Mouse (Mus musculus): ENCODE results near the gene Ctnnbip1. TPM values are rescaled to one million over a fixed set of nuclear protein-coding genes. Genes with fewer than 3 reads are reported as not detected.

Ctnnbip1 gene
- total RNA-seq, 4 experiments from 2014 or later = 28.1 to 40.7 (median 32.0) TPM

- no peak for DNase-seq (ENCODE audit: low spot score in 2 of 2)
Observed at GRCm38 (mm10) chr4:149521258-149521657, 3.2 kb downstream of the Ctnnbip1 start.

- DNase-seq (ENCODE audit: low spot score in 2 of 2) = no peak
Observed at GRCm38 (mm10) chr4:149523961-149524360, 5.9 kb downstream of the Ctnnbip1 start.

- DNase-seq (ENCODE audit: low spot score in 2 of 2) = no peak
Observed at GRCm38 (mm10) chr4:149525170-149525569, 7.1 kb downstream of the Ctnnbip1 start.

- DNase-seq (ENCODE audit: low spot score in 2 of 2) = no peak
Observed at GRCm38 (mm10) chr4:149525811-149526210, 7.8 kb downstream of the Ctnnbip1 start.

- no peak for DNase-seq (ENCODE audit: low spot score in 2 of 2)
Observed at GRCm38 (mm10) chr4:149526330-149526729, 8.3 kb downstream of the Ctnnbip1 start.

- no peak for DNase-seq (ENCODE audit: low spot score in 2 of 2)
Observed at GRCm38 (mm10) chr4:149527621-149528354, 9.8 kb downstream of the Ctnnbip1 start.

- no peak for DNase-seq (ENCODE audit: low spot score in 2 of 2)
Observed at GRCm38 (mm10) chr4:149529691-149530090, 11.7 kb downstream of the Ctnnbip1 start.

GRCm38 (mm10) chr4:149539441-149539840 is 21.4 kb downstream of the Ctnnbip1 start:
- DNase-seq (ENCODE audit: low spot score in 2 of 2) = no peak

- no peak for DNase-seq (ENCODE audit: low spot score in 2 of 2)
Observed at GRCm38 (mm10) chr4:149541935-149542334, 23.9 kb downstream of the Ctnnbip1 start.

GRCm38 (mm10) chr4:149542431-149542830 is 24.4 kb downstream of the Ctnnbip1 start:
- no peak for DNase-seq (ENCODE audit: low spot score in 2 of 2)

GRCm38 (mm10) chr4:149542927-149543553 is 25.0 kb downstream of the Ctnnbip1 start:
- peak; percentile 69 to 89 for DNase-seq (ENCODE audit: low spot score in 2 of 2)

GRCm38 (mm10) chr4:149544892-149545291 is 26.9 kb downstream of the Ctnnbip1 start:
- no peak for DNase-seq (ENCODE audit: low spot score in 2 of 2)

- DNase-seq (ENCODE audit: low spot score in 2 of 2) = no peak
Observed at GRCm38 (mm10) chr4:149546797-149547444, 28.9 kb downstream of the Ctnnbip1 start.

- DNase-seq (ENCODE audit: low spot score in 2 of 2) = no peak
Observed at GRCm38 (mm10) chr4:149547523-149547922, 29.5 kb downstream of the Ctnnbip1 start.

- peak; percentile 86 to 95 for DNase-seq (ENCODE audit: low spot score in 2 of 2)
Observed at GRCm38 (mm10) chr4:149549221-149549925, 31.3 kb downstream of the Ctnnbip1 start.

- DNase-seq (ENCODE audit: low spot score in 2 of 2) = no peak
Observed at GRCm38 (mm10) chr4:149550866-149551265, 32.8 kb downstream of the Ctnnbip1 start.

GRCm38 (mm10) chr4:149551696-149552095 is 33.7 kb downstream of the Ctnnbip1 start:
- no peak for DNase-seq (ENCODE audit: low spot score in 2 of 2)

GRCm38 (mm10) chr4:149553834-149554233 is 35.8 kb downstream of the Ctnnbip1 start:
- no peak for DNase-seq (ENCODE audit: low spot score in 2 of 2)

- DNase-seq (ENCODE audit: low spot score in 2 of 2) = peak; percentile 71 to 77
Observed at GRCm38 (mm10) chr4:149556111-149556510, 38.1 kb downstream of the Ctnnbip1 start.

- DNase-seq (ENCODE audit: low spot score in 2 of 2) = no peak
Observed at GRCm38 (mm10) chr4:149557905-149558304, 39.9 kb downstream of the Ctnnbip1 start.

GRCm38 (mm10) chr4:149558389-149558788 is 40.4 kb downstream of the Ctnnbip1 start:
- DNase-seq (ENCODE audit: low spot score in 2 of 2) = no peak

- peak in 1 of 2 experiments; percentile 57 for DNase-seq (ENCODE audit: low spot score in 2 of 2)
Observed at GRCm38 (mm10) chr4:149561392-149561791, 43.4 kb downstream of the Ctnnbip1 start.
